Mouse (Mus musculus) neural tube, embryonic 12.5 days (tissue): ENCODE data around the gene Fam111a. TPM values are rescaled to one million over a fixed set of nuclear protein-coding genes. Genes with fewer than 3 reads are reported as not detected.
A peak's percentile ranks its signal among the peaks of the same experiment; 100 is the strongest.
"Not testable (repeated sequence)": the region's sequence is repeated elsewhere in the genome, so short reads cannot be mapped to it uniquely, and the experiment has no call there.

ENCODE experiments used
- ATAC-seq: fragments of 200-750 bp; cut with Nextera tagmentation; 2 replicates; pipeline ENCODE4 v1.8.0; 2017; ENCODE audit warnings: low read depth, mild to moderate bottlenecking, moderate TSS enrichment, moderate library complexity; ENCODE audit not compliant: low FRiP score
- H3K27ac ChIP-seq: fragments of 300-500 bp; sonication (generic); 2 replicates; pipeline ENCODE4 v1.5.1; 2016
- H3K27me3 ChIP-seq: fragments of 300-500 bp; sonication (generic); replicated peaks from 2 replicates; pipeline ENCODE4 v1.6.1; 2016; ENCODE audit warnings: mild to moderate bottlenecking
- H3K36me3 ChIP-seq: fragments of 300-500 bp; sonication (generic); 2 replicates; pipeline ENCODE4 v1.6.1; 2016; ENCODE audit warnings: mild to moderate bottlenecking
- H3K4me1 ChIP-seq: fragments of 300-500 bp; sonication (generic); 2 replicates; pipeline ENCODE4 v1.6.1; 2016
- H3K4me2 ChIP-seq: fragments of 300-500 bp; sonication (generic); replicated peaks from 2 replicates; pipeline ENCODE4 v1.6.1; 2016; ENCODE audit warnings: mild to moderate bottlenecking
- H3K4me3 ChIP-seq: fragments of 300-500 bp; sonication (generic); 2 replicates; pipeline ENCODE4 v1.5.1; 2016
- H3K9ac ChIP-seq: fragments of 300-500 bp; sonication (generic); 2 replicates; pipeline ENCODE4 v1.6.1; 2016; ENCODE audit warnings: mild to moderate bottlenecking
- H3K9me3 ChIP-seq: fragments of 300-500 bp; sonication (generic); 2 replicates; pipeline ENCODE4 v1.6.1; 2016; ENCODE audit warnings: mild to moderate bottlenecking
- WGBS: fragments of 180-500 bp; shearing (Covaris S2); methylation state at CpG from one replicate; pipeline ENCODE4 v1.1.7; 2016; 5-methylcytosine and 5-hydroxymethylcytosine counted together
- polyA plus RNA-seq: library from polyadenylated mRNA; unstranded; fragments of >200 nt; fragmentation: Nextera tagmentation; extraction: Ambion mirVana; gene quantifications from 2 replicates; pipeline ENCODE4 v1.2.1, GENCODE M21; 2016

Gene Fam111a
- 13.3 and 15.7 TPM in 2 replicates for polyA plus RNA-seq

DNA sequence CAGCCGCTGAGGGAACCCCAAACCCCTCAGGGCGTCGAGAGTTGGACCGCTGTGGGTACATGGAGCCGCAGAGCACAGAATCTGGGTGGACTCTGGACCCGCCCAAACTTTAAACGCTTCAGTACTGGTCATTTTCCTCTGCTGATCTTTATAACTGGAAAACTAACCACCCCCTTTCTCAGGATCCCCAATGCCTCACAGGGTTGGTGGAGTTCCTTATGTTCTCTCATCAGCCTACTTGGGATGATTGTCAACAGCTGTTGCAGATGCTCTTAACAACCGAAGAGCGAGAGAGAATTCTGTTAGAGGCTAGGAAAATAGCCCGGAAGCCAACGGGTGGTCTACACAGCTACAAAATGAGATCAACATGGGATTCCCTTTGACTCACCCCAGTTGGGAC lies at the start of gene Fam111a:
Gene Fam111a, plus strand, starts transcription at position 301 of the 400 bp plus-strand sequence.
- not testable (repeated sequence) for H3K9ac ChIP-seq, H3K27ac ChIP-seq, H3K4me3 ChIP-seq, ATAC-seq, H3K9me3 ChIP-seq, H3K4me2 ChIP-seq, H3K27me3 ChIP-seq, H3K4me1 ChIP-seq, H3K36me3 ChIP-seq
- 94% methylated on average over 11 of the region's 11 CpGs for WGBS

DNA sequence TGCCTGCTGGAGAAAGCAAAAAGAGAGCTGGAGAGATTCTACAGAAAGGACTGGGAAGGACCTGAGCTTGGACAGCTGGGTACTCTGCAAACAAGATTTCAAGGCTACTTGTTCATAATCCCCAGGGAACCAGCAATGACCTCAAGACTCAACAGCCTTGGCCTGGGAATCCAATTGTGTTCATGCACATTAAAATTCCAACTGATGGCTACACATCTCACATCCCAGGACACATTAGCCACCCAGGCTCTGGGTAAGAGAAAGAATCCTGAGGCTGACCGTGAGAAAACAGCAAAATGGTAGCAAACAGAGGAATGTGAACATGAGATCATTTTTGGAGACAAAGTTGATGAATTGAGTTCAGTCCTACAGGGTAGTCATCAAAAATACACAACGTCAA lies 49.3 kb upstream of the Fam111a start:
- Histone ChIP-seq H3K36me3 (peaks cover 11% of the 10 kb centered on the region), H3K4me1 (peaks cover 60% of the 10 kb centered on the region), H3K27ac (no peak overlapping the region), H3K4me2 (peak overlapping the region; percentile 39; the same call in 1 of the 2 replicates), H3K4me3 (no peak overlapping the region), H3K27me3 (no peaks in the 10 kb centered on the region), H3K9me3 (no peaks in the 10 kb centered on the region), H3K9ac (no peak overlapping the region)
- ATAC-seq = no peak
- 52% methylated on average over 2 of the region's 2 CpGs for WGBS

DNA sequence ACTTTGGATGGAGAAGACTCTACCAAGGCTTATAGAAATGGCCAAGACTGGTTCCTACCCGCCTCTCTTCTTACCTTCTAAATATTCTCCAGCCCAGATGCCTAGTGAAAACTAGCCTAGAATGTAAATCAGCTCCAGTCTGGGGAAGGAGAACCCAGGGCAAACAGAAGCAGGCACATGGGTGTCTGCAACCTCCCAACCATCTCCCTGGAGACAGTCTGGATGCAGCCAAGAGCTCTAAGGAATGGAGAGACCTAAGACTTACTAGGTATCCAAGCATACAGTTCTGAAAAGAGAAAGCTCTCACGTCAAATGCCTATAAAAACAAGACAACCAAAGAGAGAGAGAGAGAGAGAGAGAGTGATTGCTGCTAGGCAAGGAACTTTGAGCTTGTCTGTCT lies 47.6 kb upstream of the Fam111a start:
- Histone ChIP-seq H3K9me3 (no peaks in the 10 kb centered on the region), H3K4me3 (no peak overlapping the region), H3K36me3 (no peaks in the 10 kb centered on the region), H3K27me3 (no peaks in the 10 kb centered on the region), H3K27ac (no peak overlapping the region), H3K4me1 (peaks cover 48% of the 10 kb centered on the region), H3K9ac (no peak overlapping the region), H3K4me2 (peak overlapping the region; percentile 69)
- 36% methylated on average over 2 of the region's 2 CpGs for WGBS
- ATAC-seq = no peak

DNA sequence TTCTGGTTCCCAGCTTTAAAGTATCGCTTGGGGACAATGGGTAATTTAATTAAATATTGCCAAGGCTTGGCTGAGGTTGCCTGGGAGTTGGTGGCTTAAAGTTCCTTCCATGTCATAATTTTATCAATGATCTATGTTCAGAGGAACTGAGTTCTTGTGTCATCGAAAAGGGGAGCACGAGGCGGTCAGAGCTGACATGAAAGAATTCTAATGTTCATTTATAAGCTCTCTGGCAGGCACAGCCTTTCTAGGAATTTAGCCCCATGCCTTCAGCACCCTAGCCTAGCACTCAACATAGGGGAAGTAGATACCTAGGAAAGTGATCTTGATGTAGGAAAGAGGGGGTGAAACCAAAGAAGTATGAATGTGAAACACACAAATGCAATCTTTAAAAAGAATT lies 47.2 kb upstream of the Fam111a start:
- WGBS = 49% methylated on average over 4 of the region's 4 CpGs
- no peaks in the 10 kb centered on the region for H3K9me3 ChIP-seq
- H3K4me1 ChIP-seq = peaks cover 48% of the 10 kb centered on the region
- H3K27ac ChIP-seq = no peak overlapping the region; the same call in 1 of the 2 replicates
- H3K9ac ChIP-seq = no peak overlapping the region
- H3K4me3 ChIP-seq = peak overlapping the region; percentile 86; the same call in 1 of the 2 replicates
- H3K36me3 ChIP-seq = no peaks in the 10 kb centered on the region
- no peaks in the 10 kb centered on the region for H3K27me3 ChIP-seq
- no peak for ATAC-seq
- peak overlapping the region; percentile 69 for H3K4me2 ChIP-seq

DNA sequence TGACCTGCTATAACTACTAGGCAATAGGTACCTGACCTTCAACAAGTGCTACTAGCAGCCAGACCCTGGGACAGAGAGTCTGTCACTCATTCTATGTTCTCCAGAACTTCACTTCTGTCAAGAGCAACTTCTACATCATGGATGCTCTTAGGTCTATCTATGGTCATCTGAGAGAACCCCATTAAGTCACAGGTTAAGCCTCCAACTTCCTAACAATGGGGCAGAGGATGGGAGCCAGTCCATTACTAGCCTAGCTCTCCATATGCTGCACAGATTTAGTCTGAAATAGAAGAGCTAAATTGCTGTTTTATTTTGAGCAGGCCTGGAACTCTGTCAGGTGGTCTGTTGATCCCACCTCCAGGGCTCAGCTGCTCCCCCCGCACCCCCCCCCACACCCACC lies 46.6 kb upstream of the Fam111a start:
- Histone ChIP-seq H3K36me3 (no peaks in the 10 kb centered on the region), H3K27ac (peak overlapping the region; percentile 53; the same call in 1 of the 2 replicates), H3K9me3 (no peaks in the 10 kb centered on the region), H3K9ac (peak overlapping the region; percentile 93; the same call in 1 of the 2 replicates), H3K4me3 (peak overlapping the region; percentile 86), H3K27me3 (no peaks in the 10 kb centered on the region), H3K4me2 (peak overlapping the region; percentile 69), H3K4me1 (peaks cover 44% of the 10 kb centered on the region)
- no peak for ATAC-seq
- 43% methylated on average over 1 of the region's 1 CpGs for WGBS

DNA sequence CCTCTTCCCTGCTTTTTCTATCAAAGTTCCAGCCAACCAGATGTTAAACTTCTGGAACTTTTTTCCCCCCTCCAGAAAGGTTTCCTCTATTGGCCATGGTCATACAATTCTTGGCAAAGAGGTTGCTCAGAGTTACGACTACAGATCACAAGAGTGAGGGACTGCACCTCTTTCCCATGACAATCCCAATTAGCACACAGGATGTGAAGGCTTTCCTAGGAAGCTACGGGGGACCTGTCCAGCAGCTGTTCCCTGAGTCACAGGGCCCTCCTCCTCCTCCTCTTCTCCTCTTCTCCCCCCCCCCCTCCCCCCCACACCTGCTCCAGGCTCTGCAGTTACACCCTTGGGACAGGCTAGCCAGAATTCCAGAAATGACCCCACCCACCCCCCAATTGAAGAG lies 46.1 kb upstream of the Fam111a start:
- WGBS = 4% methylated on average over 2 of the region's 2 CpGs
- Histone ChIP-seq H3K9me3 (no peaks in the 10 kb centered on the region), H3K4me2 (peak overlapping the region; percentile 69), H3K27me3 (no peaks in the 10 kb centered on the region), H3K36me3 (no peaks in the 10 kb centered on the region), H3K4me3 (peak overlapping the region; percentile 86), H3K27ac (peak overlapping the region; percentile 53), H3K9ac (peak overlapping the region; percentile 93), H3K4me1 (peaks cover 38% of the 10 kb centered on the region)
- no peak for ATAC-seq

DNA sequence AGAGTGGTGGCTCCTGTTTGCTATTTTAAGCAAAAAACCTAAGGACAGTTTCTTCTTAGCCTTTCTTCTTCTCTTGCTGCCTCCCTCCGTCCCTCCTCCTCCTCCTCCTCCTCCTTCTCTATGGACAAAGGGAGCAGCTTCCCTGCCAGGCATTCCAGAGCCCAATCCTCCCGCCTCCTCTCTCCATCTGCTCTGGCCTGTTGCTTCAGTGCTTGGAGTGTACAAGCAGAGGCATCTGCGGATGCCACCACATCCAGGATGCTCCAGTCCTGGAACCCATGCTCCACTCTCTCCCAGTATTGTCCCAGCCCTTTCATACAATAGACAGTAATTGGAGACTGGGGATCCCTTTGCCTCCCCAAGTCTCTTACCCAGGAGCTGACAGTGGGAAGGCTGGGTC lies 45.4 kb upstream of the Fam111a start:
- Histone ChIP-seq H3K36me3 (no peaks in the 10 kb centered on the region), H3K4me3 (peak overlapping the region; percentile 86), H3K27me3 (no peaks in the 10 kb centered on the region), H3K9me3 (no peaks in the 10 kb centered on the region), H3K4me1 (peaks cover 33% of the 10 kb centered on the region), H3K4me2 (peak overlapping the region; percentile 69), H3K9ac (peak overlapping the region; percentile 93), H3K27ac (peak overlapping the region; percentile 90; the same call in 1 of the 2 replicates)
- WGBS = 4% methylated on average over 3 of the region's 3 CpGs
- peak; percentile 35 for ATAC-seq

DNA sequence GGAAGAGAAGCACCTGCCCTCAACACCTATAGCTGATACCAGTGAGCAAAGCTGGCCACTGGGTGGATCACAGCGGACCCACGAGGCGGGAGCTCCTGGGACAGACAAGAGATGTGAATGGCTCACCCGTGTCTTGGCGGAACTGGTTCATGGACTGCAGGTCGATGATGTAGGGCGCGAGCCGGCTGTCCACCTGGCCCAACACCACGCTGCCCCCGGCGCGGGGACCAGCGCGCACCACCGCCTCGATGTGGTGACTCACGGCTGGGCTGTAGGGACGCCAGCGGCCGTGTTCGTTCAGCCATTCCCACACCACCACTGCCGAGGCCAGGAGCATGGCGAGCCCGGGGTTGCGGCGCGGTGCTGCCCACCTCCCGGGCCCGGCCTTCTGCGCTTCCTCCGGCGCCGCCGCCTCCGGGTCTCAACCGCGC lies 44.6 kb upstream of the Fam111a start:
- H3K9ac ChIP-seq = peak overlapping the region; percentile 93
- 1% methylated on average over 38 of the region's 38 CpGs for WGBS
- peaks cover 25% of the 10 kb centered on the region for H3K4me1 ChIP-seq
- no peaks in the 10 kb centered on the region for H3K27me3 ChIP-seq
- H3K36me3 ChIP-seq = no peaks in the 10 kb centered on the region
- peak overlapping the region; percentile 90 for H3K27ac ChIP-seq
- ATAC-seq = peak; percentile 39
- no peaks in the 10 kb centered on the region for H3K9me3 ChIP-seq
- H3K4me3 ChIP-seq = peak overlapping the region; percentile 86
- peak overlapping the region; percentile 69 for H3K4me2 ChIP-seq

DNA sequence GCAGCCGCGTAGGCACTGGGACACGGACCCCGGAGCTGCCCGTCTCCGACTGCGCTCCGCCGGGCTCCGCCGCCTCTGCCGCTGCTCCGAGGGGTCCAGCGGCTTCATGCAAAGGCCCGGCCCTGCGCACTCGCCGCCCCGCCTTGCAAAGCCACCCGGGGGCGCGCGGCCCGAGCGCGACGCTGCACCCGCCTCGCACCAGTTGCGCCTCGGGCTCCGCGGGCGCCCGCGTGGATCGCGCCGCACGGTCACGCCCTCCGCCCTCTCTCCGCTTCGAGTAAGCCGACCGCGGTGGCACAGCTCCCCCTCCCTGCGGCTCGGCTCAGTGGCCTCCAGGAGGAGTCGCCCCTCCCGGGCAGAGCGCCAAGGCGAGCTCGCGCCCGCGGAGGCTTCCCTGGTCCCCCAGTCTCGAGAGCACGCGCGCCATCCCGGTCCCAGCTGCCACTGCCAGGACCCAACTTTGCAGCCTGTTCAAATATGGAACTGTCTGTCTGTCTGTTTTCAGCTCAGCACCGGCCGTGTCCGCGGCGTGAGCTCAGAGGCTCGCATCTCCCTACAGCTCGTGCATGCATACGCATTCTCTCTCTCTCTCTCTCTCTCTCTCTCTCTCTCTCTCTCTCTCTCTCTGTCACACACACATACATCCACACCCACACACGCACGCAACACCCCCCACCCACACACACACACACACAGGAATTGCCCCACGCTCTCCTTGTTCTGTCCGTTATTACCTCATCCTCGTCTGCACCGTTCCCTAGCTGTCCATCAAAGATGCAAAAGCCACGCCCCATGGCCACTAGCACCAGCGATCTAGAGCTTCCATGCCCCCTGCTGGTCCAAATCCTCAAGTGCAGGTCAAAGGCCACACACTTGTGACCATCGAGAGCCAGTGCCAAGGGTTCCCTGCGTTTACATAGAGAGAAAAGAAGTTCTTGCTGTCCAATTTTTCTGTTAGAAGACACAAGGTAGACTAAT lies 43.9 kb upstream of the Fam111a start, which contains the start of gene Dtx4:
Gene Dtx4, minus strand, starts transcription at position 85 of the 978 bp plus-strand sequence.
- H3K9ac ChIP-seq = peak within 1 kb of the TSS; percentile 93
- peak within 1 kb of the TSS; percentile 86 for H3K4me3 ChIP-seq
- H3K4me2 ChIP-seq = peak within 1 kb of the TSS; percentile 69
- peak within 1 kb of the TSS; percentile 90 for H3K27ac ChIP-seq
- WGBS = under 1% methylated on average over 80 of the region's 80 CpGs
- H3K9me3 ChIP-seq = no peaks in the 10 kb centered on the region
- ATAC-seq = peak; percentile 91
- H3K4me1 ChIP-seq = peaks cover 19% of the 10 kb centered on the region; the same call in 1 of the 2 replicates
- H3K36me3 ChIP-seq = no peaks in the 10 kb centered on the region
- no peaks in the 10 kb centered on the region for H3K27me3 ChIP-seq

DNA sequence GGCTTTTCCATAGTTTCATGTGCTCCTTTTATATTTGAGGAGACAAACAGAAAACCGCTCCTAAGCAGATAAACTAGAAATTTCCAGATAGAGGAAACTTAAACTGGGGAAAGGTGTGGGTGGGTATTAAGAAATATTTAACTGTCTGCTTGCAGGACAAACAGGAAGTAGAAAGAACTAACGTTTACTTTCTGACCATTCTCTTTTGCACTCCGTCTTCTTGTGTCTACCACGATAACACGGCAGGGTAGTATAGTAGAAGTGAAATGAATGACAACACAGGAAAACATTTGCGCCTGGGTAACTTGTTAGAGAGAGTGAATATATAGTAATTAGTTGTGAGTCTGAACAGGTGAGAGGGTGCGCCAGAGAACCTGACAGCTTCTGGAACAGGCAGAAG lies 42.8 kb upstream of the Fam111a start:
- Histone ChIP-seq H3K27ac (no peak overlapping the region), H3K4me3 (no peak overlapping the region), H3K9me3 (no peaks in the 10 kb centered on the region), H3K4me1 (peaks cover 19% of the 10 kb centered on the region; the same call in 1 of the 2 replicates), H3K36me3 (no peaks in the 10 kb centered on the region), H3K9ac (no peak overlapping the region), H3K27me3 (no peaks in the 10 kb centered on the region), H3K4me2 (no peak overlapping the region)
- ATAC-seq = no peak
- 86% methylated on average over 7 of the region's 7 CpGs for WGBS

DNA sequence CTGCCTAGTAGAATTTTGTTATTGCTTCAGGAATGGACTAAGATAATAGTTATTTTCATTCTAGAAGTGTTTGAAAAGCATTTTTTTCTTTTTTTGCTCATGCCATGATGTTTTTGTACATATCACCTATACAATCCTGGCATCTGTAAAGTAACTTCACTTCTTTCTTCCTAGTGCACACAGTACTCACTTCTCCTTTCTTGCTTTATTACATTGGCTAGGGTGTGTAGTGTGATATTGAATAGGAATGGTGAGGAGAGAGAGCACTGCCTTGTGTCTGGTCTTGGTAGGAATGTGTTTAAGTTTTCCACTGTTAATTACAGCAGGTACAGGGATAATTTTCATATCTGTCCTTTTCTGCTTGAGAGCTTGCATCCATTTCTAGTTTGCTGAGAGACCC lies 30.9 kb upstream of the Fam111a start:
- no peak overlapping the region for H3K27ac ChIP-seq
- no peak for ATAC-seq

DNA sequence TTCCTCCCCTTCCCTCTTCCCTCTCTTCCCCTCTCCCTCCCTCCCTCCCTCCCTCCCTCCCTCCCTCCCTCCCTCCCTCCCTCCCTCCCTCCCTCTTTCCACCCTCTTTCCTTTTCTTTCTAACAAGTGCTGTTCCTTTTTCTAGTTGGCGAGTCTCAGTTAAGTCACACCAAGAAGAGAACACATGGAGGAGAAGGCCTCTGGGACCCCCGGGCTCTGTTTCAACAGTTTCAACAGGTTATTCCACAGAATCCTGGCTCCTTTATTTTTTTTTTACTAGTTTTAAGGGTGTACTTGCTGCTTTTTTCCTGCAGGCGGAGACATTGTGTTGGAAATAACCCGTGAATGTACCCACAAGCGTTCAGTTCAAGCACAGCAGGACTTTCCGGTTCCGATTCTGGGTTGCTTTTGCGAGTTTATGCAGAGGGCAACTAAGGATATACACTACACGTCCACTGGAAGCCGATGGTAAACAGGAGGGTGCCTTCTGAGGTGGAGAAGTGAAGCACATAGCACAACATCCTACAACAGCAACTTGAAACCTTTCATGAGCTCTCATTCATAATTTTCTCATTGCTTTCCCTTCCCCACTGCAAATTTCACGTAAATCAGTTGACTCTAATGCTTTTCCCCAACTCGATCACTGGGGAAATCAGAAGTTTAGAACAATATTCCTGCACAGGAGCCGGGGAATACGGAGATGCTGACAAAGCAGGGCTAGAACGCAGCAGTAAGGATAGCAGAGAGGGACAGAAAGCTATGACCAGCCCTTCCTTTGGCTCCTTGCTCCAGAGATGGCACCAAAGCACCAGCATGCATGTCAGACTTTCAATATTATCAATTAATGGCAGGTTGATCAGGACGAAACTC lies 27.6 kb upstream of the Fam111a start:
- 2% methylated on average over 15 of the region's 16 CpGs for WGBS
- Histone ChIP-seq H3K4me3 (peak overlapping the region; percentile 37), H3K4me1 (no peaks in the 10 kb centered on the region), H3K9me3 (no peaks in the 10 kb centered on the region), H3K27ac (no peak overlapping the region), H3K4me2 (peak overlapping the region; percentile 70), H3K9ac (peak overlapping the region; percentile 56), H3K27me3 (no peaks in the 10 kb centered on the region), H3K36me3 (no peaks in the 10 kb centered on the region)
- peak; percentile 87 for ATAC-seq

More for the DNA sequence above, 30.9 kb upstream of the Fam111a start:
- H3K4me3 ChIP-seq = no peak overlapping the region
- H3K4me1 ChIP-seq = no peaks in the 10 kb centered on the region
- H3K27me3 ChIP-seq = no peaks in the 10 kb centered on the region
- no peak overlapping the region for H3K9ac ChIP-seq
- H3K9me3 ChIP-seq = no peaks in the 10 kb centered on the region
- H3K36me3 ChIP-seq = no peaks in the 10 kb centered on the region
- H3K4me2 ChIP-seq = no peak overlapping the region
